Mouse (Mus musculus): ENCODE results near the gene Zfp362. TPM values are rescaled to one million over a fixed set of nuclear protein-coding genes. Genes with fewer than 3 reads are reported as not detected.

Zfp362 gene
- total and polyA plus RNA-seq, 3 experiments = 9.7 to 70.1 (median 16.1) TPM

DNA sequence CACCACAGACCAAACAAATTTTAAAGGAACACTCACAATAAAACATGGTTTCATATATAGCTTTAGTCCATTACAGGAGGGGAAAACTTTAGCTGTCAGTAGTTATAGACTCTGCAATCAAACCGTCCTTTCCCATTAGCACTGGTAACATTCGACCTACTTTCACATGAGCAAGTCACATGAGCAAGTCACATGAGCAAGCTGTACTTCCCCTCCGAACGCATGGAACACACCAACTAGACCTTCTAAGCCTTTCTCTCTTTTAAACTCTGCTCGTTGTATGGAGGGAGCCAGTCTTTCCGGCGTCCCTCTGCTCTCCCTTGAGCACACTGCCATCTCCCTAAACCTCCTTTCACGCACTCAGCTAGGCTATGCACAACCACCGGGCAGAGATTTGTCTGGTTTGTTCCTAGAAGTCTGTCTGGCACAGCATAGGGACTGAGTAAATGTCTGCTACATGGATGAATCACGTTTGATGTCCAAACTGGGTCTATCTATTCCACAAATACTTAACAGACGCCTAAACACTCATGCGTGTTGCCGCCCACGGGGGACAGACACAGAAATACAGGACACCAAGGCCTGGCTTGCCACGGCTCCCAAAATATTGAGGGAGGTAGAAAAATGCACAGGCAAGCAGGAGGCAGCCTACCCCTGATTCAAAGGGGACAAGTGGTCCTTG, 20.8 kb downstream of the Zfp362 start (continued):
- TF ChIP-seq ELF1 (IDR thresholded peaks at IDR 0.05; ENCODE audit: low read depth, low read length) = no peak
- TF ChIP-seq USF1 (IDR thresholded peaks at IDR 0.05; ENCODE audit: low read depth, low read length) = peak; percentile 79
- TF ChIP-seq TBP (conservative IDR thresholded peaks at IDR 0.05; ENCODE audit: low read depth, low read length) = peak; percentile 90
- no peak for TF ChIP-seq CHD2 (IDR thresholded peaks at IDR 0.05; ENCODE audit: low read length)
- TF ChIP-seq SIN3A (IDR thresholded peaks at IDR 0.05; ENCODE audit: low read length) = peak; percentile 66; the same call in 1 of the 2 replicates
- peak; percentile 64; the same call in 1 of the 2 replicates for TF ChIP-seq POLR2A (IDR thresholded peaks at IDR 0.05; ENCODE audit: low read depth, low read length)
- 0 out of 2 replicates have a peak, but pooled peaks have one; percentile 20 for TF ChIP-seq MXI1 (IDR thresholded peaks at IDR 0.05; ENCODE audit: low read depth, low read length)
- peak; percentile 80 for TF ChIP-seq USF2 (conservative IDR thresholded peaks at IDR 0.05; ENCODE audit: low read depth, low read length)
- no peak for TF ChIP-seq GABPA (IDR thresholded peaks at IDR 0.05; ENCODE audit: insufficient replicate concordance, low read depth, low read length)
- TF ChIP-seq IRF4 (IDR thresholded peaks at IDR 0.05; ENCODE audit: low read depth, low read length) = peak; percentile 36; the same call in 1 of the 2 replicates
- no peak for TF ChIP-seq MEF2A (IDR thresholded peaks at IDR 0.05; ENCODE audit: borderline replicate concordance, low read depth, low read length)
- TF ChIP-seq NRF1 (IDR thresholded peaks at IDR 0.05; ENCODE audit: low read depth, low read length) = no peak
- TF ChIP-seq NELFE (IDR thresholded peaks at IDR 0.05; ENCODE audit: low read depth, low read length) = no peak; the same call in 1 of the 2 replicates
- TF ChIP-seq ZKSCAN1 (IDR thresholded peaks at IDR 0.05; ENCODE audit: borderline replicate concordance, low read depth, low read length) = no peak
- no peak for TF ChIP-seq CHD1 (IDR thresholded peaks at IDR 0.05; ENCODE audit: low read depth, low read length)

GRCm38 (mm10) chr4:128782645-128783044, 23.2 kb downstream of the Zfp362 start:
- Histone ChIP-seq H3K9ac (ENCODE audit: insufficient read depth, low read depth) (no peak overlapping the region), H3K79me2 (replicated peaks; ENCODE audit: control insufficient read depth, extremely low read depth, insufficient read depth, poor library complexity, severe bottlenecking) (peaks cover 57% of the 10 kb centered on the region), H3K27ac (ENCODE audit: insufficient read depth, low read depth) (no peak overlapping the region), H3K36me3 (replicated peaks in 1 of 2; ENCODE audit: control insufficient read depth in 1 of 2, insufficient read depth in 1 of 2, low read length in 1 of 2) (peaks cover 43 to 67% of the 10 kb centered on the region in 2 experiments), H3K27me3 (replicated peaks) (no peaks in the 10 kb centered on the region), H3K4me1 (ENCODE audit: control insufficient read depth in 1 of 2, insufficient read depth in 2 of 2) (peaks cover 3 to 43% of the 10 kb centered on the region in 2 experiments; a peak in 3 of 4 replicates), H3K4me2 (ENCODE audit: insufficient read depth, low read depth, poor library complexity, severe bottlenecking) (no peak overlapping the region), H3K4me3 (replicated peaks in 1 of 3; ENCODE audit: low read depth in 2 of 3, low read length in 2 of 3, poor library complexity in 1 of 3) (no peak overlapping the region), H3K9me3 (replicated peaks; ENCODE audit: low read length) (no peaks in the 10 kb centered on the region)
- TF ChIP-seq USF2 (conservative IDR thresholded peaks at IDR 0.05; ENCODE audit: low read depth, low read length) (no peak), E2F4 (IDR thresholded peaks at IDR 0.05; ENCODE audit: insufficient replicate concordance, low read depth, low read length) (no peak), BHLHE40 (IDR thresholded peaks at IDR 0.05; ENCODE audit: low read depth, low read length) (no peak), ZNF384 (IDR thresholded peaks at IDR 0.05; ENCODE audit: low read depth, low read length) (no peak), NRF1 (IDR thresholded peaks at IDR 0.05; ENCODE audit: low read depth, low read length) (no peak), RAD21 (IDR thresholded peaks at IDR 0.05; ENCODE audit: low read depth, low read length) (no peak), KAT2A (IDR thresholded peaks at IDR 0.05; ENCODE audit: insufficient replicate concordance, low read length) (no peak), CHD2 (IDR thresholded peaks at IDR 0.05; ENCODE audit: low read length) (no peak), MAZ (IDR thresholded peaks at IDR 0.05; ENCODE audit: low read depth, low read length) (no peak), MXI1 (IDR thresholded peaks at IDR 0.05; ENCODE audit: low read depth, low read length) (no peak), UBTF (IDR thresholded peaks at IDR 0.05; ENCODE audit: low read depth, low read length) (no peak), TBP (conservative IDR thresholded peaks at IDR 0.05; ENCODE audit: low read depth, low read length) (no peak), CTCF (conservative IDR thresholded peaks at IDR 0.05 in 1 of 2, IDR thresholded peaks at IDR 0.05 in 1 of 2; ENCODE audit: low read depth in 2 of 2, low read length in 2 of 2) (no peak), USF1 (IDR thresholded peaks at IDR 0.05; ENCODE audit: low read depth, low read length) (no peak), JUN (IDR thresholded peaks at IDR 0.05; ENCODE audit: insufficient read depth, low read depth, low read length) (no peak), CHD1 (IDR thresholded peaks at IDR 0.05; ENCODE audit: low read depth, low read length) (no peak), JUND (conservative IDR thresholded peaks at IDR 0.05; ENCODE audit: low read depth, low read length) (no peak), POLR2AphosphoS2 (IDR thresholded peaks at IDR 0.05; ENCODE audit: low read depth, low read length) (no peak)
- no peak for DNase-seq (ENCODE audit: extremely low read depth)
- dilution Hi-C loops (cut with MboI; ENCODE audit: extremely low pct_ligation_motif_present, extremely low pct_unique_long_range_greater_than_20kb, low sequenced_read_pairs) (no loop called here), in situ Hi-C loops (cut with MboI; ENCODE audit: low pct_ligation_motif_present, low pct_unique_long_range_greater_than_20kb, low sequenced_read_pairs) (no loop called here)
